Mouse (Mus musculus): ENCODE measurements at regions not wholly inside any gene's neighbourhood (a gene's known extent, or its start where the extent isn't known, plus 50 kb on each side); places are given as distances from the start of the nearest gene placed in this dataset.

DNA sequence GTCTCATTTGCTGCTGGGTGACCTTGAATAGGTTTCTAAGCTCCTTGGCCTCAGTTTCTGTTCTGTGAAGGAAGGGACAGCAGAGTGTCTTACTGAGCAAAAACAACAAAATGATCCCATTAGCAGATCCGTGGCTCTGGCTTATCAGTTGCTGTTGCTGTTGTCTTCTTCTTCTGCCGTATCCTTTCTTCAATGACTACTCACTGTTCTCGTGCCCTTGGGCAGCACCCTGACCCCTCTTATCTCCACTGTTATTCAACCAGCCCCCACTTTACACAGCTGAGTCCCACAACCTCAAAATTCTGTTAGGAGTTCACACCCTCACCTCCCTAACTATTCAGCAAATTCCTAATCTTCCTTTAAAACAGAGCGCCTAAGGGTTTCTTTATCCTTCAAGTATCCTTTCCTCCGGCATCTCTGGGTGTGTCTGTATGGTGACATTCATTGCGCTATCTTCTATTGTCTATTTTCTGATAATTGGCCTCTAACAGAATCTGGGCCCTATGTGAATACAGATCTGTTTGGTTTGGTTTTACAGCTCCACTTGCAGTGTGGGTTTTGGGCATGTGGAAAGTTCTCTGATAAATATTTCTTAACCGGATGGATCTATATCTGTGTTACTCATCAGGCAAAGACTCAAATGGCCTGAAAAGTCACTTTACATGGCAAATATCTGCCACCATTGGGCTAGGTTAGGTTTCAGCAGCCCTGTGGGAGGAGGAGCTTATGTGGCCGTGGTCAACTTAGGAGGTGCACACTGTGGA is 59.1 kb upstream of the Serp2 start:
- Histone ChIP-seq H3K4me1 (replicated peaks; ENCODE audit: control insufficient read depth in 2 of 2, insufficient read depth in 2 of 2, low read length in 1 of 2) (peaks cover 2 to 19% of the 10 kb centered on the region in 2 experiments; a peak in 3 of 4 replicates), H3K27ac (no peak overlapping the region), H3K4me3 (ENCODE audit: insufficient read depth in 1 of 2, low read depth in 2 of 2, low read length in 2 of 2) (no peak overlapping the region), H3K27me3 (ENCODE audit: control insufficient read depth, insufficient read depth, low read length) (no peaks in the 10 kb centered on the region), H3K4me2 (ENCODE audit: low read depth) (no peak overlapping the region), H3K9me3 (ENCODE audit: control insufficient read depth, low read length) (no peaks in the 10 kb centered on the region), H3K9ac (replicated peaks) (no peak overlapping the region), H3K36me3 (replicated peaks; ENCODE audit: control insufficient read depth, insufficient read depth, low read depth) (no peaks in the 10 kb centered on the region)
- DNase-seq (ENCODE audit: low read depth in 3 of 3, low spot score in 3 of 3) (no peak), ATAC-seq (ENCODE audit: insufficient read depth) (no peak)
- TF ChIP-seq CTCF (IDR thresholded peaks at IDR 0.05; ENCODE audit: low read depth), result no peak
- no peak for TF ChIP-seq EP300 (IDR thresholded peaks at IDR 0.05; ENCODE audit: low read depth)
- 38% methylated on average over 8 of the region's 8 CpGs for WGBS (ENCODE audit: insufficient replicate concordance)

DNA sequence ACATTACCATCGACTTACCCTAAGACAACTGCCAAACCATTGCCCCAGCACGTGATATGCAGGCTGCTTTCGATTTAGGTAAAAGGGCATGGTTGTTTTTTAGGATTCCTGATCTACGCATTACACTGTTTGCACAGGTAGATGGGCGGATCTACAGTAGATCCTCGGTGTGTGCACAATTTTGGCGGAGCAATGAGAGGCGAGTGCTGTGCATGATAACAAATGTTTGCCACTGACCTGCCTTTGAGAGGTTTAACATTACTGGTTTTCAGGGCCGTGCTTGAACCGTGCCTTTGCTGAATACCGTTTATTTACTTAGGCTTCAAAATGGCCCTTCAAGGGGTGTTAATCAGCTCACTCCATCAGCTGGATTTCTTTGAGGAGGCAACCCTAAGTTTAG is 58.5 kb upstream of the Serp2 start:
- Histone ChIP-seq H3K4me1 (replicated peaks; ENCODE audit: control insufficient read depth in 2 of 2, insufficient read depth in 2 of 2, low read length in 1 of 2) (peaks cover 2 to 21% of the 10 kb centered on the region in 2 experiments; a peak in 3 of 4 replicates), H3K9me3 (ENCODE audit: control insufficient read depth, low read length) (no peaks in the 10 kb centered on the region), H3K36me3 (replicated peaks; ENCODE audit: control insufficient read depth, insufficient read depth, low read depth) (no peaks in the 10 kb centered on the region), H3K9ac (replicated peaks) (no peak overlapping the region), H3K4me2 (ENCODE audit: low read depth) (no peak overlapping the region), H3K27ac (no peak overlapping the region), H3K4me3 (ENCODE audit: insufficient read depth in 1 of 2, low read depth in 2 of 2, low read length in 2 of 2) (no peak overlapping the region), H3K27me3 (ENCODE audit: control insufficient read depth, insufficient read depth, low read length) (no peaks in the 10 kb centered on the region)
- TF ChIP-seq CTCF (IDR thresholded peaks at IDR 0.05; ENCODE audit: low read depth) (no peak), EP300 (IDR thresholded peaks at IDR 0.05; ENCODE audit: low read depth) (no peak)
- DNase-seq (ENCODE audit: low read depth in 3 of 3, low spot score in 3 of 3) (no peak), ATAC-seq (ENCODE audit: insufficient read depth) (no peak; the same call in 1 of the 2 replicates)
- WGBS (ENCODE audit: insufficient replicate concordance), result 51% methylated on average over 11 of the region's 11 CpGs

GRCm38 (mm10) chr14:76614682-76615081 is 58.0 kb upstream of the Serp2 start:
- Histone ChIP-seq H3K36me3 (replicated peaks; ENCODE audit: control insufficient read depth, insufficient read depth, low read depth) (no peaks in the 10 kb centered on the region), H3K27me3 (ENCODE audit: control insufficient read depth, insufficient read depth, low read length) (no peaks in the 10 kb centered on the region), H3K9me3 (ENCODE audit: control insufficient read depth, low read length) (no peaks in the 10 kb centered on the region), H3K4me2 (ENCODE audit: low read depth) (no peak overlapping the region), H3K4me1 (replicated peaks; ENCODE audit: control insufficient read depth in 2 of 2, insufficient read depth in 2 of 2, low read length in 1 of 2) (peaks cover 2 to 21% of the 10 kb centered on the region in 2 experiments; a peak in 3 of 4 replicates), H3K4me3 (ENCODE audit: insufficient read depth in 1 of 2, low read depth in 2 of 2, low read length in 2 of 2) (no peak overlapping the region), H3K27ac (no peak overlapping the region), H3K9ac (replicated peaks) (no peak overlapping the region)
- TF ChIP-seq EP300 (IDR thresholded peaks at IDR 0.05; ENCODE audit: low read depth) (no peak), CTCF (IDR thresholded peaks at IDR 0.05; ENCODE audit: low read depth) (no peak)
- WGBS (ENCODE audit: insufficient replicate concordance), result 68% methylated on average over 5 of the region's 5 CpGs
- DNase-seq (ENCODE audit: low read depth in 3 of 3, low spot score in 3 of 3) (no peak), ATAC-seq (ENCODE audit: insufficient read depth) (no peak)

- Histone ChIP-seq H3K27ac (no peak overlapping the region), H3K4me1 (replicated peaks; ENCODE audit: control insufficient read depth in 2 of 2, insufficient read depth in 2 of 2, low read length in 1 of 2) (peaks cover 2 to 18% of the 10 kb centered on the region in 2 experiments; a peak in 3 of 4 replicates), H3K27me3 (ENCODE audit: control insufficient read depth, insufficient read depth, low read length) (no peaks in the 10 kb centered on the region), H3K36me3 (replicated peaks; ENCODE audit: control insufficient read depth, insufficient read depth, low read depth) (no peaks in the 10 kb centered on the region), H3K4me2 (ENCODE audit: low read depth) (no peak overlapping the region), H3K9me3 (ENCODE audit: control insufficient read depth, low read length) (no peaks in the 10 kb centered on the region), H3K4me3 (ENCODE audit: insufficient read depth in 1 of 2, low read depth in 2 of 2, low read length in 2 of 2) (no peak overlapping the region), H3K9ac (replicated peaks) (no peak overlapping the region)
- TF ChIP-seq CTCF (IDR thresholded peaks at IDR 0.05; ENCODE audit: low read depth), result no peak
- no peak for TF ChIP-seq EP300 (IDR thresholded peaks at IDR 0.05; ENCODE audit: low read depth)
- ATAC-seq (ENCODE audit: insufficient read depth) (no peak), DNase-seq (ENCODE audit: low read depth in 3 of 3, low spot score in 3 of 3) (no peak)
- 68% methylated on average over 6 of the region's 6 CpGs for WGBS (ENCODE audit: insufficient replicate concordance)
These were observed 56.9 kb upstream of the Serp2 start for GRCm38 (mm10) chr14:76613604-76614003.

DNA sequence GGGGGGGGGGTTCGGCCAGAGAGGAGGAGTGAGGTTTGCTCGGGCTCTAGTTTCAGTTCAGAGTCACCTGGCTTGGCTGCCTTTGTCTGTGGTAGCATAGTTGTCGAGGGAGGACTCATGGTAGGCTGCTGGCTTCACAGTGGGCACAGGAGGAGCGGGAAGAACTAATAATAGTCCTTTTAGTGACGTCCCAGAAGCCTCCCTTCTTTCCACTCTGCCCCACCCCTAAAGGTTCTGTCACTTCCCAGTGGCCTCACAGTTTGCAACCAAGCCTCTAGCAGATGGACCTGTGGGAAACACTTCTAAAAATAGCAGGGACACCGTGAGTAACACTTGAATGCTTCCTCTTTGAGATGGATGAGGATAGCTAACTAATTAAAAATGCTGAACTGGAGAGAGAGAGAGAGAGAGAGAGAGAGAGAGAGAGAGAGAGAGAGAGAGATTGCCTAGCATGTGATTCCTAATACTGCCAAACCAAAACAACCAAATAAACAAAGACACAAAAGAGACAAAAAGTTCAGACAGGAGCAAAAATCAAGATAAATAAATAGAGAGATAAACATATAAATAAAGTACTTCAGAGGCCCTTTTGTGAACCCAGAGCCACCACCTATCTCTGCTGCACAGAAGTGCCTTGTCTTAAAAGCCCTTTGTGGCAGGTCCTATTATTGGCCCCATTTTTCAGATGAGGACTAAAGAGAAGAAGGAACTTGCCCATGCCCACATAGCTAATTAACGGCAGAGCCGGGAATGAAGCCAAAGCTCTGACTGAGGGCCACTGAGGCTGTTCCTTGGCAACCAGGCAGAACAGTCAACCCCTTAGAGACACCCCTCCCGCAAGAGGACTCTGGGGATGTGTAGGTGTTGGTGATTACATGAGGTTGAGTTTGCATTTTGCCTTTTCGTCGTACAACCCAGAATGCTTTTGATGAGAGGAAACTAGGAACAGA is 54.0 kb upstream of the Serp2 start:
- WGBS (ENCODE audit: insufficient replicate concordance), result 29% methylated on average over 11 of the region's 11 CpGs
- DNase-seq (ENCODE audit: low read depth in 3 of 3, low spot score in 3 of 3) (peak in 1 of 3 experiments; percentile 37), ATAC-seq (ENCODE audit: insufficient read depth) (no peak)
- Histone ChIP-seq H3K9ac (replicated peaks) (no peak overlapping the region), H3K4me2 (ENCODE audit: low read depth) (no peak overlapping the region), H3K9me3 (ENCODE audit: control insufficient read depth, low read length) (no peaks in the 10 kb centered on the region), H3K4me3 (ENCODE audit: insufficient read depth in 1 of 2, low read depth in 2 of 2, low read length in 2 of 2) (no peak overlapping the region), H3K27ac (no peak overlapping the region), H3K4me1 (replicated peaks; ENCODE audit: control insufficient read depth in 2 of 2, insufficient read depth in 2 of 2, low read length in 1 of 2) (peaks cover 0 to 12% of the 10 kb centered on the region in 2 experiments; a peak in 3 of 4 replicates), H3K27me3 (ENCODE audit: control insufficient read depth, insufficient read depth, low read length) (no peaks in the 10 kb centered on the region), H3K36me3 (replicated peaks; ENCODE audit: control insufficient read depth, insufficient read depth, low read depth) (no peaks in the 10 kb centered on the region)
- TF ChIP-seq EP300 (IDR thresholded peaks at IDR 0.05; ENCODE audit: low read depth), result no peak
- no peak for TF ChIP-seq CTCF (IDR thresholded peaks at IDR 0.05; ENCODE audit: low read depth)

Data from liver, embryonic 14.5 days (tissue).